ENCODE assay signal across 9 mouse cellular contexts in the genomic region with DNA sequence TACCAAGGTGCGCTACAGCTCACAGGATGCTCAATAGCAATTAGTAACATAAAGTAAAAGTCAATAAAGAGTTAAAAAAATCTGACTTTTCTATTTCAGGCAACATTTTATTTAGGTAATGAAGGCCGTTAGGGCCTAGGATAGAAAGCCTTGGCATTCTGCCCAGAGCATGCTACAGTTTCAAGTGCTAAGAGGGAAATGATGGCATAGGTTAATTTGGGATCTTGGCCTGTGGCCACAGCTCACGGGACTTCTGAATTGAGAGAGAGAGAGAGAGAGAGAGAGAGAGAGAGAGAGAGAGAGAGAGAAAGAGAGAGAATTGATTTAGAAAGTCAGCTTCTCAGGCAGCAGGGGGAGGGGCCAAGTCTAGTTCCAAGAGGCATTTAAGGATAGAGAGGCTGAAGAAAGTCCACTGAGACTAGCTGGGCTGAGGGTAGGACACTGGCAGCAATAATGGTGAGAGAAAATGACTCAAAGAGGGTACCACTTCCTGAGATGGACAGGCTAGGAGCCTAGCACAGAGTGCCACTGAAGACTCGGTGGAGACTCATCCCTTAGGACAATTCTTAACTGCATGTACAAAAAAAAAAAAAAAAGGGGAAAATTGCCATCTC. TPM values are rescaled to one million over a fixed set of nuclear protein-coding genes. Genes with fewer than 3 reads are reported as not detected.
A peak's percentile ranks its signal among the peaks of the same experiment; 100 is the strongest.
DNase-seq lines count a peak whose midpoint lies in the region; ATAC-seq and TF ChIP-seq lines count a peak whose summit lies in the region.
"Had no signal": no experiment of that assay in that cellular context is flagged by ENCODE, and none has a peak within 500 bp of the region (broad histone marks: within the 10 kb centered on the region; RNA-seq: fewer than 3 reads in every experiment).

No protein-coding gene starts in this region.

- ATAC-seq in limb, embryonic 14.5 days (ENCODE audit: low FRiP score, low read depth): peak; percentile 67

- H3K4me3 ChIP-seq in limb, embryonic 14.5 days (replicated peaks; ENCODE audit: low read length): no peak overlapping the region

- H3K4me1 ChIP-seq in limb, embryonic 14.5 days (ENCODE audit: control insufficient read depth, insufficient read depth, low read length): peaks cover 17% of the 10 kb centered on the region

- H3K9me3 ChIP-seq in limb, embryonic 14.5 days (ENCODE audit: control insufficient read depth, low read length): no peaks in the 10 kb centered on the region

- intact Hi-C loops in heart, postnatal 25 days (cut with DNase I): no loop called here

- TF ChIP-seq POLR2A in limb, embryonic 14.5 days (IDR thresholded peaks at IDR 0.05; ENCODE audit: borderline replicate concordance, extremely low read depth, insufficient read depth, insufficient read length): no peak

- 0 out of 2 replicates have a peak overlapping the region, but pooled peaks have one; percentile 38 for H3K27ac ChIP-seq in limb, embryonic 14.5 days (replicated peaks; ENCODE audit: low read depth, low read length)

- DNase-seq in cerebellum, postnatal 10 days: peak; percentile 61 to 70
- no peak for DNase-seq in cerebellum, adult 9-10 months
- DNase-seq in urinary bladder, postnatal 10 days (ENCODE audit: low spot score): peak; percentile 25
- no peak for DNase-seq in urinary bladder, adult 2 months (ENCODE audit: low spot score)
- peak; percentile 29 for DNase-seq in heart, postnatal 25 days (ENCODE audit: low spot score)
- peak; percentile 96 for DNase-seq in limb, embryonic 14.5 days (ENCODE audit: low spot score)
- DNase-seq in testis, postnatal 14 days (ENCODE audit: low spot score): peak; percentile 42
- no peak for DNase-seq in thymus, postnatal 25 days

- no peaks in the 10 kb centered on the region for H3K36me3 ChIP-seq in limb, embryonic 14.5 days (ENCODE audit: control insufficient read depth, insufficient read depth, low read length)

- WGBS in limb, embryonic 14.5 days: 29% methylated on average over 4 of the region's 4 CpGs

- no peak overlapping the region for H3K9ac ChIP-seq in limb, embryonic 14.5 days (ENCODE audit: low read depth, low read length, severe bottlenecking)

- no peak overlapping the region for H3K4me2 ChIP-seq in limb, embryonic 14.5 days (replicated peaks; ENCODE audit: low read depth, low read length, severe bottlenecking)

- H3K27me3 ChIP-seq in limb, embryonic 14.5 days (ENCODE audit: control insufficient read depth, insufficient read depth, low read length): no peaks in the 10 kb centered on the region

RNA-seq across cellular contexts. Expression of a gene that starts 52.6 kb away (rescaled TPM):
- polyA plus RNA-seq in urinary bladder, adult 2 months (2012; rRNA removed): 0.04 TPM in 1 of 2 replicates, not detected in the other
- total RNA-seq in heart, postnatal 25 days (2021): under 1 TPM; 0.31 to 0.36 TPM
- 7.5 and 9.6 TPM in 2 replicates for polyA plus RNA-seq in limb, embryonic 14.5 days (2012; rRNA removed)
- polyA plus RNA-seq in limb, embryonic 14.5 days (2014; fragmentation: Nextera tagmentation; extraction: Ambion mirVana): 11.0 and 12.8 TPM in 2 replicates
- polyA plus RNA-seq: C2C12 had no signal

Comparison
In these comparisons a context has a peak if more than half of its experiments do, and no peak if none do; other contexts are left out.
1. DNase-seq: peak in cerebellum, postnatal 10 days (2 of 2), urinary bladder, postnatal 10 days (single experiment), heart, postnatal 25 days (single experiment), limb, embryonic 14.5 days (single experiment) and testis, postnatal 14 days (single experiment); none in cerebellum, adult 9-10 months (single experiment), urinary bladder, adult 2 months (single experiment) and thymus, postnatal 25 days (single experiment).